Mouse (Mus musculus) forebrain, embryonic 16.5 days (tissue): ENCODE measurements around the gene Eef1b2. TPM values are rescaled to one million over a fixed set of nuclear protein-coding genes. Genes with fewer than 3 reads are reported as not detected.
"Not testable (repeated sequence)": the region's sequence is repeated elsewhere in the genome, so short reads cannot be mapped to it uniquely, and the experiment has no call there.

Experiments used
- ATAC-seq: fragments of 200-750 bp; cut with Nextera tagmentation; 2 replicates; pipeline ENCODE4 v1.8.0; 2017; ENCODE audit warnings: mild to moderate bottlenecking, moderate library complexity
- H3K27ac ChIP-seq: fragments of 300-500 bp; sonication (generic); 2 replicates; pipeline ENCODE4 v1.5.1; 2014; ENCODE audit warnings: low read length, control low read depth
- H3K27me3 ChIP-seq: fragments of 300-500 bp; sonication (generic); replicated peaks from 2 replicates; pipeline ENCODE4 v1.6.1; 2014; ENCODE audit warnings: low read length; ENCODE audit not compliant: control insufficient read depth, insufficient read depth
- H3K36me3 ChIP-seq: fragments of 300-500 bp; sonication (generic); 2 replicates; pipeline ENCODE4 v1.6.1; 2014; ENCODE audit not compliant: control insufficient read depth, insufficient read depth
- H3K4me1 ChIP-seq: fragments of 300-500 bp; sonication (generic); replicated peaks from 2 replicates; pipeline ENCODE4 v1.6.1; 2014; ENCODE audit warnings: low read length; ENCODE audit not compliant: control insufficient read depth, insufficient read depth
- H3K4me2 ChIP-seq: fragments of 300-500 bp; sonication (generic); 2 replicates; pipeline ENCODE4 v1.6.1; 2014; ENCODE audit warnings: mild to moderate bottlenecking, low read length, control low read depth
- H3K4me3 ChIP-seq: fragments of 300-500 bp; sonication (generic); replicated peaks from 2 replicates; pipeline ENCODE4 v1.5.1; 2014; ENCODE audit warnings: mild to moderate bottlenecking, low read length, control low read depth
- H3K9ac ChIP-seq: fragments of 300-500 bp; sonication (generic); replicated peaks from 2 replicates; pipeline ENCODE4 v1.6.1; 2014; ENCODE audit warnings: low read depth, low read length, control low read depth
- H3K9me3 ChIP-seq: fragments of 300-500 bp; sonication (generic); 2 replicates; pipeline ENCODE4 v1.6.1; 2016; ENCODE audit warnings: low read length; ENCODE audit not compliant: control insufficient read depth
- WGBS: fragments of 180-500 bp; shearing (Covaris S2); extraction: QIAGEN DNeasy Blood & Tissue Kit; methylation state at CpG from one replicate; pipeline ENCODE4 v1.1.7; 2014; 5-methylcytosine and 5-hydroxymethylcytosine counted together
- polyA plus RNA-seq: library from polyadenylated mRNA; unstranded; fragments of >200 nt; fragmentation: Nextera tagmentation; extraction: Ambion mirVana; gene quantifications from 2 replicates; pipeline ENCODE4 v1.2.1, GENCODE M21; 2015

The Eef1b2 gene
- 423 and 472 TPM in 2 replicates for polyA plus RNA-seq

GRCm38 (mm10) chr1:63176604-63177421 is at the start of gene Eef1b2, which contains the start of gene Ndufs1:
Gene Eef1b2 (plus strand): TSS chr1:63176825.
Gene Ndufs1 (minus strand): TSS chr1:63176833.
- under 1% methylated on average over 72 of the region's 72 CpGs for WGBS
- H3K27me3 ChIP-seq: no peaks in the 10 kb centered on the region
- peak within 1 kb of the TSS; percentile 75 for H3K4me2 ChIP-seq
- H3K27ac ChIP-seq: peak within 1 kb of the TSS; percentile 88
- ATAC-seq: peak; percentile 88
- peaks cover 6% of the 10 kb centered on the region for H3K36me3 ChIP-seq
- peak within 1 kb of the TSS; percentile 94 for H3K9ac ChIP-seq
- no peaks in the 10 kb centered on the region for H3K9me3 ChIP-seq
- peaks cover 26% of the 10 kb centered on the region for H3K4me1 ChIP-seq
- peak within 1 kb of the TSS; percentile 93 for H3K4me3 ChIP-seq

- no peak for ATAC-seq
- Histone ChIP-seq H3K4me1 (peaks cover 3% of the 10 kb centered on the region; the same call in 1 of the 2 replicates), H3K9me3 (no peaks in the 10 kb centered on the region), H3K27ac (no peak overlapping the region), H3K9ac (no peak overlapping the region), H3K4me3 (no peak overlapping the region), H3K27me3 (no peaks in the 10 kb centered on the region), H3K4me2 (no peak overlapping the region), H3K36me3 (no peaks in the 10 kb centered on the region)
- WGBS: 29% methylated on average over 3 of the region's 3 CpGs
These were observed 47.4 kb upstream of the Eef1b2 start for GRCm38 (mm10) chr1:63129273-63129672.

GRCm38 (mm10) chr1:63129857-63130690 is 46.6 kb upstream of the Eef1b2 start:
- ATAC-seq: 0 out of 2 replicates have a peak, but pooled peaks have one; percentile 26
- peak overlapping the region; percentile 22 for H3K4me3 ChIP-seq
- no peak overlapping the region for H3K27ac ChIP-seq
- no peak overlapping the region for H3K9ac ChIP-seq
- peaks cover 3% of the 10 kb centered on the region; the same call in 1 of the 2 replicates for H3K4me1 ChIP-seq
- H3K27me3 ChIP-seq: no peaks in the 10 kb centered on the region
- no peaks in the 10 kb centered on the region for H3K36me3 ChIP-seq
- 26% methylated on average over 18 of the region's 18 CpGs for WGBS
- H3K9me3 ChIP-seq: no peaks in the 10 kb centered on the region
- H3K4me2 ChIP-seq: peak overlapping the region; percentile 49

GRCm38 (mm10) chr1:63130883-63131282 is 45.7 kb upstream of the Eef1b2 start:
- no peaks in the 10 kb centered on the region for H3K9me3 ChIP-seq
- H3K4me2 ChIP-seq: no peak overlapping the region
- H3K4me3 ChIP-seq: no peak overlapping the region
- H3K27me3 ChIP-seq: no peaks in the 10 kb centered on the region
- 87% methylated on average over 2 of the region's 2 CpGs for WGBS
- H3K9ac ChIP-seq: no peak overlapping the region
- H3K36me3 ChIP-seq: no peaks in the 10 kb centered on the region
- peaks cover 3% of the 10 kb centered on the region; the same call in 1 of the 2 replicates for H3K4me1 ChIP-seq
- no peak for ATAC-seq
- H3K27ac ChIP-seq: no peak overlapping the region

- H3K4me2 ChIP-seq: no peak overlapping the region
- H3K4me3 ChIP-seq: no peak overlapping the region
- 92% methylated on average over 11 of the region's 11 CpGs for WGBS
- no peak overlapping the region for H3K27ac ChIP-seq
- H3K4me1 ChIP-seq: peaks cover 3% of the 10 kb centered on the region; the same call in 1 of the 2 replicates
- H3K9me3 ChIP-seq: no peaks in the 10 kb centered on the region
- no peak for ATAC-seq
- no peak overlapping the region for H3K9ac ChIP-seq
- H3K27me3 ChIP-seq: no peaks in the 10 kb centered on the region
- no peaks in the 10 kb centered on the region for H3K36me3 ChIP-seq
These were observed 44.9 kb upstream of the Eef1b2 start for GRCm38 (mm10) chr1:63131766-63132165.

GRCm38 (mm10) chr1:63134530-63134929 is 42.1 kb upstream of the Eef1b2 start:
- Histone ChIP-seq H3K27ac (no peak overlapping the region), H3K9me3 (no peaks in the 10 kb centered on the region), H3K4me3 (no peak overlapping the region), H3K4me1 (peaks cover 3% of the 10 kb centered on the region; the same call in 1 of the 2 replicates), H3K9ac (no peak overlapping the region), H3K27me3 (no peaks in the 10 kb centered on the region), H3K36me3 (peaks cover 3% of the 10 kb centered on the region; the same call in 1 of the 2 replicates), H3K4me2 (no peak overlapping the region)
- ATAC-seq: no peak
- 82% methylated on average over 3 of the region's 3 CpGs for WGBS

GRCm38 (mm10) chr1:63137971-63138370 is 38.7 kb upstream of the Eef1b2 start:
- H3K27me3 ChIP-seq: no peaks in the 10 kb centered on the region
- H3K4me1 ChIP-seq: no peaks in the 10 kb centered on the region
- H3K9ac ChIP-seq: no peak overlapping the region
- H3K4me3 ChIP-seq: no peak overlapping the region
- H3K9me3 ChIP-seq: no peaks in the 10 kb centered on the region
- no peak overlapping the region for H3K27ac ChIP-seq
- no peak overlapping the region for H3K4me2 ChIP-seq
- ATAC-seq: no peak
- WGBS: 88% methylated on average over 2 of the region's 2 CpGs
- H3K36me3 ChIP-seq: peaks cover 11% of the 10 kb centered on the region; the same call in 1 of the 2 replicates

GRCm38 (mm10) chr1:63138586-63138985 is 38.0 kb upstream of the Eef1b2 start:
- not testable (repeated sequence) for H3K9me3 ChIP-seq, H3K4me2 ChIP-seq, H3K4me1 ChIP-seq, ATAC-seq, H3K27me3 ChIP-seq, H3K4me3 ChIP-seq, H3K27ac ChIP-seq, H3K9ac ChIP-seq
- 97% methylated on average over 1 of the region's 1 CpGs for WGBS
- peaks cover 14% of the 10 kb centered on the region; the same call in 1 of the 2 replicates for H3K36me3 ChIP-seq

GRCm38 (mm10) chr1:63140231-63140630 is 36.4 kb upstream of the Eef1b2 start:
- 97% methylated on average over 13 of the region's 13 CpGs for WGBS
- no peak overlapping the region for H3K4me2 ChIP-seq
- H3K9me3 ChIP-seq: no peaks in the 10 kb centered on the region
- no peak overlapping the region for H3K27ac ChIP-seq
- no peak for ATAC-seq
- H3K27me3 ChIP-seq: no peaks in the 10 kb centered on the region
- no peaks in the 10 kb centered on the region for H3K4me1 ChIP-seq
- peaks cover 20% of the 10 kb centered on the region; the same call in 1 of the 2 replicates for H3K36me3 ChIP-seq
- H3K9ac ChIP-seq: no peak overlapping the region
- no peak overlapping the region for H3K4me3 ChIP-seq
